Mouse (Mus musculus) Patski (cell line): Measurements from ENCODE around the gene Wap. TPM values are rescaled to one million over a fixed set of nuclear protein-coding genes. Genes with fewer than 3 reads are reported as not detected.

ENCODE experiments used
- ATAC-seq: fragments of 100-300 bp; one replicate; pipeline ENCODE4 v1.8.0; 2021
- CTCF ChIA-PET: fragments of 350-600 bp; sonication (Branson Sonifier 250); formaldehyde crosslinking; loops from one replicate; lab custom pipeline; 2022; ENCODE audit warnings: inconsistent platforms; lab: Charles Lee
- POLR2A ChIA-PET: fragments of 350-600 bp; sonication (Branson Sonifier 250); formaldehyde crosslinking; loops from one replicate; lab custom pipeline; 2022; ENCODE audit warnings: antibody characterized with exemption, inconsistent platforms; lab: Charles Lee
- DNase-seq: peaks from one replicate; pipeline ENCODE4 v3.0.0-alpha.2; 2011; ENCODE audit warnings: low read depth, low spot score
- H3K27me3 ChIP-seq: fragments of 371-371 bp; one replicate; pipeline ENCODE4 v1.5.1; 2021
- CTCF ChIP-seq: fragments of 100-300 bp; IDR thresholded peaks from one replicate; pipeline ENCODE4 v1.5.1; 2021
- in situ Hi-C: fragments of 300-500 bp; cut with MboI; formaldehyde crosslinking; loops from 3 replicates; pipeline ENCODE4 v1.11.1; 2018; ENCODE audit warnings: low pct_unique_long_range_greater_than_20kb, mixed read lengths
- polyA plus RNA-seq: library from polyadenylated mRNA; unstranded; gene quantifications from one replicate; pipeline ENCODE4 v1.2.3, GENCODE M21; 2021

The Wap gene
- polyA plus RNA-seq, 1 experiment from 2014 or later, result not detected

DNA sequence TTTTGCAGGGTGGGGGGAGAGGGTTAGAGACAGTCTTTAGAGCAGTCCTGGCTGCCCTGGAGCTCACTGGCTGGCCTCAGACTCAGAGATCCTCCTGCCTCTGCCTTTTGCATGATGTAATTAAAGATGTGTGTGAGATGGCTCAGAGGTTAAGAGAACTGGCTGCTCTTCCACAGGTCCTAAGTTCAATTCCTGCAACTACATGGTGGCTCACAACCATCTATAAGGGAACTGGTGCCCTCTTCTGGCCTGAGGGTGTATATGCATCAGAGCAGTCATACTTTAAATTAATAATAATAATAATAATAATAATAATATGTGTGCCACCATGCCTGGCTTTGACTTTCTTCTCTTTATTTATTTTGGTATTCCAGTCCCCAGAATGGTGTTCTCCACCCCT, 8.8 kb downstream of the Wap start:
- H3K27me3 ChIP-seq, result no peaks in the 10 kb centered on the region
- in situ Hi-C loops, result no loop called here
- CTCF ChIA-PET, result interaction anchor here (1.0 to 1.1 kb wide), 2 partner anchors 61 to 80 kb away, joined by 3 read pairs; no protein-coding TSS in a partner anchor
- DNase-seq (no peak), ATAC-seq (no peak)
- POLR2A ChIA-PET, result no interaction called here
- peak; percentile 56 for TF ChIP-seq CTCF

DNA sequence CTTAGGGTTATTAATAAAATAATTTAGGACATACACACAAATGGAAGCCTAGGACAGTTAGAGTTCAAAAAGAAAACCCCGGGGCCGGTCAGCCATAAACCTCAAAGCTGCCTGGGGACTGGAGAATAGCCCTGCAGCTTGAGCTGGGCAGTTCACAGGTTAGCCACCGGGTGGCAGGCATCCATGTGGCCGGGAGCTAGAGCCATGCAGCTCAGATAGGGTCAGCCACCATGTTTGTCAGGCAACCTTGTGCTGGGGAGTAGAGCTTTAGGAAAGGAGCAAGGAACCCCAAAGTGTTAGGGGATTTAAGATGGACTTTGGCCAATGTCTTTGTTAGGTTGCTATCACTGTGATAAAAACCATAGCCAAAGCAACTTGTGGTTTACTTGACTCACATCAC, 9.9 kb downstream of the Wap start:
- DNase-seq, result no peak
- ChIA-PET CTCF (interaction anchor here (0.9 to 2.2 kb wide), 3 partner anchors 11 to 100 kb away, joined by 3 to 6 read pairs (median 5); no protein-coding TSS in a partner anchor), POLR2A (interaction anchor here (1.4 kb wide), 1 partner anchor 12 kb away, joined by 5 read pairs; no protein-coding TSS in a partner anchor)
- in situ Hi-C loops, result no loop called here
- peak; percentile 76 for ATAC-seq
- H3K27me3 ChIP-seq, result no peaks in the 10 kb centered on the region
- TF ChIP-seq CTCF, result no peak

DNA sequence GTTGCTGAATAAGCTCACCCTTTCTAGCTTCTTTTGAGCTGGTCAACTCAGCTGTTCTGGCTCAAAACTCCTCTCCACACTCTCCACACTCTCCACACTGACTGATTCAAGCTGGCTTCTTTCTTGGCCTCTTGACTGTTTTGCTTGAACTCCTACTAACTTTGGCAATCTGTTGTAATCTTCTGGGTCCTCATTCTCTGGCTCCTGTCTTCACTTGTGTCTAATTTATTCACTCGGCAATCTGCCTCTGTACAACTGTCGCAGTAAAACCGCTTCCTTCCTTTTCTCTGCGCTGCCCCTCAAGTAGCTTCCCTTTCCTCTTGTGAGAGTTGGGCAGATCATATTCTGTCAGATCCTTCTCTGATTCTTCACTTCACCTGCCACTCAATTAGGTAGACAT, 10.7 kb downstream of the Wap start:
- in situ Hi-C loops, result no loop called here
- ATAC-seq (no peak), DNase-seq (no peak)
- CTCF ChIA-PET, result interaction anchor here (0.9 to 2.2 kb wide), 3 partner anchors 10 to 99 kb away, joined by 3 to 6 read pairs (median 5); no protein-coding TSS in a partner anchor
- no peaks in the 10 kb centered on the region for H3K27me3 ChIP-seq
- POLR2A ChIA-PET, result interaction anchor here (1.4 kb wide), 1 partner anchor 11 kb away, joined by 5 read pairs; no protein-coding TSS in a partner anchor
- no peak for TF ChIP-seq CTCF

DNA sequence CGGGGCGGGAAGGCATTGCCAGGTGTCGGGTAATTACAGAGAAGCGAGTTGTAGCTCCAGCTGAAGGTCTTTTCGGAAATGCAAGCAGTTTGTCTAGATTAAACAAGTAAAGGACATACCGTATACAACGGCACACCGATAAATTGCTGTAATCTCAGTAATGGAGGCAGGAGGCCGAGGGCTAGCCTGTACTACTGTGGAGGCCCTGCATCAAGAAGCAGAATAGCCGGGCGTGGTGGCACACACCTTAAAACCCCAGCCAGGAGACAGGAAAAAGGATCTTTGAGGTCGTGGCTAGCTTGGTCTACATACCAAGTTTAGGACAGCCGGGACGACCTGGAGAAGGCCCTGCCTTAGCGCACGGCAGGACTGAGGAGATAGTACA, 12.1 kb downstream of the Wap start:
- ATAC-seq (no peak), DNase-seq (no peak)
- CTCF ChIA-PET, result no interaction called here
- in situ Hi-C loops, result no loop called here
- POLR2A ChIA-PET, result interaction anchor here (1.0 kb wide), 1 partner anchor 62 kb away, joined by 3 read pairs; no protein-coding TSS in a partner anchor
- no peak for TF ChIP-seq CTCF
- no peaks in the 10 kb centered on the region for H3K27me3 ChIP-seq

DNA sequence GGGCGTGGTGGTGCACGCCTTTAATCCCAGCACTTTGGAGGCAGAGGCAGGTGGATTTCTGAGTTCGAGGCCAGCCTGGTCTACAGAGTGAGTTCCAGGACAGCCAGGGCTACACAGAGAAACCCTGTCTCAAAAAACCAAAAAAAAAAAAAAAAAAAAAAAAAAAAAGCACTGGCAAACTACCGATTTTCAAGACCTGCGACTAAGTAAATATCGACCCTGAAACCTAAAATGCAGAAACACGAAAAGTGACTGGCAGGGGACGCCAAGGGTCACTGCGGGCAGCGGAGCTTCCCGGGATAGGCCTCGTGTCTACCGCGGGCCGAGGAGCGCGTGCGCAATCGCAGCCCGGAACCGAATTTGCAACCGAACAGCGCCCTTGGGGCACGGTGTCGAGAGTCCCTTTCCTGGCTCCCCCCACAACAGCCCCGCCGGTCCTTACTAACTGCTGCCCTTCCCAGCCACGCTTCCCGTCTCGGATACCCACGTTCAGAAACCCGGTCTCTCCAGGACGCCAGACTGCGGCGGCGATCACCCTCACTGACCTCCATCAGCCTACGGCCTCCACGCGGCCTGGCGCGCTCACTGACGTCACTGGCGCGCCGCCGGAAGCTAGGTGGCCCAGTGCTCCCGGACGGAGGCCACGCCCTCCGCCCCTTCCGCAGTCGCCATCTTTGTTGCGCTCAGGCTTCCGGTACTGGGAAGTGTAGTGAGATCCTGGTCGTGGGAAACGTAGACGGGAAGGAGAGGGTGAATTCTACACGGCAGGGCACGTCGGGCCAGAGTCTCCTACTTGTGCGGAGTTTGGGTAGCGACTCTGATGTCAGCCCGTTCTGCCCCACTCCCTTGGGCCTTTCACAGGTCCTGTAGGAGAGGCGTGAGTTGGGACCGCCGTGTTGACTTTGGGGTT, 12.7 kb downstream of the Wap start, which contains the start of gene Tbrg4:
TSS of gene Tbrg4 (minus strand) at position 590 of the 910 bp plus-strand sequence.
- POLR2A ChIA-PET, result interaction anchor here (0.6 to 1.6 kb wide), 2 partner anchors 19 to 156 kb away, joined by 4 to 6 read pairs; partner anchors contain the start of gene Nacad
- no peak for TF ChIP-seq CTCF
- DNase-seq (peak; percentile 61), ATAC-seq (peak; percentile 89)
- no peaks in the 10 kb centered on the region for H3K27me3 ChIP-seq
- in situ Hi-C loops, result no loop called here
- CTCF ChIA-PET, result no interaction called here

DNA sequence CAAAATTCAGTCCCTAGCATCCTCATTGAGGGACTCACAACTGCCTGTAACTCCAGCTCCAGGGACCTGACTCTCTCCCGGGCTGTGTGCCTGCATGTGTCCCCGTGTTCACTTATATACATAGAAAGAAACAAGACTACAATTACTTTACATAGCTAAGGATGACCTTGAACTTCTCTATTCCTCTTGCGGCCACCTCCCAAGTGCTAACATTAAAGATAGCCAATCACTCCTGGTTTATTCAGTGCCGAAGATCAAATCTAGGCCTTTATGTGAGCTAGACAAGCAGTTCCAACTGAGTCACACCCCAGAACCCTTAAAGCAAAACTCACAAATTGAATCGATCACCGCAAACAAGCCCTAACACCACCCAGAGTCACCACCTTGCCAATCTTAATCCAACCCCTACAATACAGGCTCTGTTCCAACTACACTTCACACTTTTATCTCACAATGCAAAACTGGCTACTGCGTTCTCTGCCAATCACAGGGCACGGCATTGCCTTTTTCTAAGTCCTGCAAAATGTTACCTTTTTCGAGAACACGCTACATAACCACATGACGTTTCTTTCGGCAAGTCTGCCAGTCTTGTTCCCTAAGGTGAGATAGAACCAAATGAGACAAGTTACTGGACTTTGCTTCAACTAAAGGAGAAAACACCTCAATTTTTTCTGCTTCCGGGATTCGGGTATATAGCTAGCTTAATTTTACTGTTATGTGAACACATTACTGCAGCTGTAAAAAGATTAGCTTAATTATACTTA, 13.6 kb downstream of the Wap start:
- in situ Hi-C loops, result no loop called here
- no peaks in the 10 kb centered on the region for H3K27me3 ChIP-seq
- ChIA-PET POLR2A (interaction anchor here (0.6 to 1.6 kb wide), 3 partner anchors 18 to 155 kb away, joined by 3 to 6 read pairs (median 4); partner anchors contain the start of gene Nacad), CTCF (interaction anchor here (0.8 to 1.2 kb wide), 2 partner anchors 9 to 18 kb away, joined by 3 read pairs; no protein-coding TSS in a partner anchor)
- DNase-seq (no peak), ATAC-seq (no peak)
- no peak for TF ChIP-seq CTCF

DNA sequence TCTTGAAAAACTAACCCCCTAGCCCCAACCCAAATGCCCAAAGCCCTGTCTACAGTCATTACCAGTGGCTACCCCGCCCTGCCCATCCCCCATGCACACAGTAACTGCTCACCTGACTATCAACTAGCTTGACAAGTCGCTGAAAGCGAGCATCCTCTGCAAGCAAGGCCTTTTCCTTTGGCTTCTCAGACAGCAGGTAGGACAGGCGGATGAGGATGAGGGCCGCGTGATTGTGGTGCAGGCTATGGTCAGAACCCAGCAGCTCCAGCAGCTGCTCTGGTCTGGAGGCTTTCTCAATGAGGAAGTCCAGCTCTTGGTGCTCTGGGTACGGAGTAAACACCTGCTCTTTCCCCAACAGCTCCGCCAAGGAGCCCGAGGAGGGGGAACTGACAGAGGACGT, 14.7 kb downstream of the Wap start:
- in situ Hi-C loops, result no loop called here

DNA sequence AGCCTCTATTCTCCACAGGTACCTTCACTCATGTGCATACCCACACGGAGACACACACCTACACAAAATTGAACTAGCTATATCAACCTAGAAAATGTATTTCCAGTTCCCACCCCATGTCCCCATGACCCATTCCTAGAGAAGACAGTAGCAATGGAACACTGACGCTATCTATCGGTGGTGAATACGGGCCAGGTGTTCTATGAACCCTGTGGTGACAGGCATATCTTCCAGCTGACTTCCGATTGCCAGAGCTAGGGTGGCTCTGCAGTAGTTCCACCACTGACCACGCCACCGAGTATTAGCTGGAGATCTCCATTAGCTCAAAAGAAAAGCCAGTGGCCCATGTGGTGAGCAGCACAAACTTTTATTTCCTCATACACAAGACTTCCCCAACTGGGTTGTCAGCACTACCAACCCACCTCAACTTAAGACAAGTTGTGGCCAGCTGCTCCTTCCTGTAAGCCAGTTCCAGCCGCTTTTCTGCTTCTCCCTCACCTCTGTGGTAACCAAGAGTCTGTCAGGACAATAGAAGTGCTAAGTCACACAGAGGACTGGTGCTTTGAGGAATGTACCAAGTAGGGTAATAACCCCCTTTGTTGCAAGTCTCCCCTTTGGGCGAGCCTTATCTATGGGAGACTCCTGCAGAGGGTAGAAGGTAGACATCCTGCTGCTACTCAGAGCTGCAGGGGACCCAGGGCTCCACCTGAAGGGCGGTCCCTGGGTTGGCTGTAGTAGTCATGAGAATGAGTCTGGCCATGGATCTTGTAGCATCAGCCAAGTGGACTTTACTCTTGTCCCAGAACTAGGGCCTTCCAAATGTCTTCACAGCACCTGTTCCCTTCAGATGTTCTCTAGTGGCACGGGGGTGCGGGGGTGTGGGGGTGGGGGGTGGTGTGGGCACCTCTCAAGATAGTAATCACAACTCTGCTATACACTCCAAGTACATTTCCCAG, 22.9 kb downstream of the Wap start:
- ATAC-seq, result no peak
- POLR2A ChIA-PET, result interaction anchor here (0.9 to 1.4 kb wide), 4 partner anchors 8 to 144 kb away, joined by 3 to 6 read pairs (median 3); no protein-coding TSS in a partner anchor
- CTCF ChIA-PET, result interaction anchor here (0.8 kb wide), 3 partner anchors 9 to 23 kb away, joined by 3 to 4 read pairs (median 3); partner anchors contain the start of gene Nacad

More for the DNA sequence above, 14.7 kb downstream of the Wap start:
- ChIA-PET POLR2A (interaction anchor here (0.6 kb wide), 1 partner anchor 35 kb away, joined by 3 read pairs; no protein-coding TSS in a partner anchor), CTCF (no interaction called here)
- no peak for TF ChIP-seq CTCF
- DNase-seq, result no peak
- no peaks in the 10 kb centered on the region for H3K27me3 ChIP-seq
- ATAC-seq, result no peak

More for the DNA sequence above, 22.9 kb downstream of the Wap start:
- TF ChIP-seq CTCF, result no peak
- no peak for DNase-seq
- no peaks in the 10 kb centered on the region for H3K27me3 ChIP-seq
- in situ Hi-C loops, result no loop called here
